Mouse (Mus musculus): ENCODE results near the gene Rpf2. TPM values are rescaled to one million over a fixed set of nuclear protein-coding genes. Genes with fewer than 3 reads are reported as not detected.

Rpf2 gene
- polyA plus RNA-seq, 1 experiment from 2014 or later, result 56.8 TPM

- no peaks in the 10 kb centered on the region for H3K9me3 ChIP-seq (replicated peaks; ENCODE audit: low read length)
- no peaks in the 10 kb centered on the region for H3K27me3 ChIP-seq (ENCODE audit: insufficient read depth, low read length)
- no peak overlapping the region for H3K9ac ChIP-seq (ENCODE audit: low read depth, low read length)
- DNase-seq (ENCODE audit: low spot score) (no peak), ATAC-seq (replicated peaks; ENCODE audit: low FRiP score, low read depth) (peak; percentile 52; the same call in 1 of the 2 replicates)
- H3K4me3 ChIP-seq (replicated peaks; ENCODE audit: low read depth, low read length), result no peak overlapping the region
- peaks cover 22% of the 10 kb centered on the region for H3K36me3 ChIP-seq (ENCODE audit: insufficient read depth, low read length)
- TF ChIP-seq CTCF (IDR thresholded peaks at IDR 0.05; ENCODE audit: low read depth), result no peak
- H3K27ac ChIP-seq, result no peak overlapping the region
- no peaks in the 10 kb centered on the region for H3K4me1 ChIP-seq (replicated peaks; ENCODE audit: insufficient read depth, low read length)
- 73% methylated on average over 3 of the region's 3 CpGs for WGBS
- H3K4me2 ChIP-seq (ENCODE audit: low read length), result no peak overlapping the region
These were observed 13.6 kb downstream of the Rpf2 start for GRCm38 (mm10) chr10:40233241-40233640.

DNA sequence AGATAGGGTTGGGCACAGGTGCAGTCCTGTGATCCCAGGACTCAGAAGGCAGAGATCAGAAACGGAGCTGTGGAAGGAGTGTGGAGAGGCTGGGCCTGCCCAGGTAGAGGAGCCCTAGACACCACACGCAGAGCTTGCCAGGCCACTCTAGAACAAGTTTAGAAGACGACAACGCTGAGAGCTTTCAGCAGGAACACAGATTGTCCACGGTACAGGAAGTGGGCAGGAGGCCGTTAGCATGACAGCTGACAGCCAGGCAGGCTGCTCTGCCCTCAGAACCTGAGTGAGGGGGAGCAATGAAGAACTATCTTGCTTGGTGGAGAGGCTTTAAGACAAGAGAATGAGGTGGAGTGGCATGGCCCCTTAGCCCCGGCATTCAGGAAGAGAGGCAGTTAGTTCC is 14.4 kb downstream of the Rpf2 start:
- Histone ChIP-seq H3K27me3 (ENCODE audit: insufficient read depth, low read length) (no peaks in the 10 kb centered on the region), H3K27ac (no peak overlapping the region), H3K4me1 (replicated peaks; ENCODE audit: insufficient read depth, low read length) (no peaks in the 10 kb centered on the region), H3K4me3 (replicated peaks; ENCODE audit: low read depth, low read length) (no peak overlapping the region), H3K4me2 (ENCODE audit: low read length) (no peak overlapping the region), H3K9me3 (replicated peaks; ENCODE audit: low read length) (no peaks in the 10 kb centered on the region), H3K36me3 (ENCODE audit: insufficient read depth, low read length) (peaks cover 22% of the 10 kb centered on the region), H3K9ac (ENCODE audit: low read depth, low read length) (no peak overlapping the region)
- DNase-seq (ENCODE audit: low spot score) (no peak), ATAC-seq (replicated peaks; ENCODE audit: low FRiP score, low read depth) (no peak)
- WGBS, result 80% methylated on average over 7 of the region's 7 CpGs
- TF ChIP-seq CTCF (IDR thresholded peaks at IDR 0.05; ENCODE audit: low read depth), result no peak

DNA sequence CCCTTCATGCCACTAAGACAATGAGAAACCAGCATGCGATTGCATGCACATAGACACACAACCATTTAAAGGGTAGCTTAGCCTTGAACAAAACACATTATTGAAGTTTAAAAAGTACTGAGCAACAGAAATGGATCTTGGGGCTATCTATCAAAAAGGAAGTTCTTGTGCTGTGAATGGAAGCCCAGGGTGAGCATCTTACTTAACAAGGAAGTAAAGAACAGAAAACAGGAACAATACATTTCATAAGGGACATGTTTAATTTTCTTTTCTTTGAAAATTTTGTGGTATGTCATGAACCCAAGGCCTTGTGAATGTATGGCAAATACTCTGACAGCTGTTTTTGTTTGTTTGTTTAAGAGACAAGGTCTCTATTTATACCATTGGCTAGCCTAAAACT is 17.1 kb downstream of the Rpf2 start:
- Histone ChIP-seq H3K9ac (ENCODE audit: low read depth, low read length) (no peak overlapping the region), H3K4me1 (replicated peaks; ENCODE audit: insufficient read depth, low read length) (no peaks in the 10 kb centered on the region), H3K9me3 (replicated peaks; ENCODE audit: low read length) (no peaks in the 10 kb centered on the region), H3K4me2 (ENCODE audit: low read length) (no peak overlapping the region), H3K4me3 (replicated peaks; ENCODE audit: low read depth, low read length) (no peak overlapping the region), H3K27me3 (ENCODE audit: insufficient read depth, low read length) (no peaks in the 10 kb centered on the region), H3K36me3 (ENCODE audit: insufficient read depth, low read length) (peaks cover 28% of the 10 kb centered on the region), H3K27ac (no peak overlapping the region)
- 96% methylated on average over 1 of the region's 1 CpGs for WGBS
- ATAC-seq (replicated peaks; ENCODE audit: low FRiP score, low read depth), result no peak
- no peak for TF ChIP-seq CTCF (IDR thresholded peaks at IDR 0.05; ENCODE audit: low read depth)
- DNase-seq (ENCODE audit: low spot score), result no peak

GRCm38 (mm10) chr10:40227660-40228303 is 19.1 kb downstream of the Rpf2 start:
- Histone ChIP-seq H3K36me3 (ENCODE audit: insufficient read depth, low read length) (peaks cover 26% of the 10 kb centered on the region), H3K9ac (ENCODE audit: low read depth, low read length) (no peak overlapping the region), H3K9me3 (replicated peaks; ENCODE audit: low read length) (no peaks in the 10 kb centered on the region), H3K27ac (no peak overlapping the region), H3K4me1 (replicated peaks; ENCODE audit: insufficient read depth, low read length) (no peaks in the 10 kb centered on the region), H3K4me3 (replicated peaks; ENCODE audit: low read depth, low read length) (no peak overlapping the region), H3K27me3 (ENCODE audit: insufficient read depth, low read length) (no peaks in the 10 kb centered on the region), H3K4me2 (ENCODE audit: low read length) (no peak overlapping the region)
- ATAC-seq (replicated peaks; ENCODE audit: low FRiP score, low read depth) (no peak), DNase-seq (ENCODE audit: low spot score) (peak; percentile 20)
- WGBS, result 69% methylated on average over 4 of the region's 4 CpGs
- TF ChIP-seq CTCF (IDR thresholded peaks at IDR 0.05; ENCODE audit: low read depth), result no peak

GRCm38 (mm10) chr10:40218874-40219273 is 28.0 kb downstream of the Rpf2 start:
- no peaks in the 10 kb centered on the region for H3K9me3 ChIP-seq (replicated peaks; ENCODE audit: low read length)
- no peak overlapping the region for H3K9ac ChIP-seq (ENCODE audit: low read depth, low read length)
- no peak overlapping the region for H3K4me2 ChIP-seq (ENCODE audit: low read length)
- H3K4me3 ChIP-seq (replicated peaks; ENCODE audit: low read depth, low read length), result no peak overlapping the region
- H3K4me1 ChIP-seq (replicated peaks; ENCODE audit: insufficient read depth, low read length), result no peaks in the 10 kb centered on the region
- no peak overlapping the region for H3K27ac ChIP-seq
- H3K36me3 ChIP-seq (ENCODE audit: insufficient read depth, low read length), result peaks cover 11% of the 10 kb centered on the region; the same call in 1 of the 2 replicates
- H3K27me3 ChIP-seq (ENCODE audit: insufficient read depth, low read length), result no peaks in the 10 kb centered on the region
- 72% methylated on average over 3 of the region's 3 CpGs for WGBS
- no peak for DNase-seq (ENCODE audit: low spot score)
- ATAC-seq (replicated peaks; ENCODE audit: low FRiP score, low read depth), result no peak
- TF ChIP-seq CTCF (IDR thresholded peaks at IDR 0.05; ENCODE audit: low read depth), result no peak

DNA sequence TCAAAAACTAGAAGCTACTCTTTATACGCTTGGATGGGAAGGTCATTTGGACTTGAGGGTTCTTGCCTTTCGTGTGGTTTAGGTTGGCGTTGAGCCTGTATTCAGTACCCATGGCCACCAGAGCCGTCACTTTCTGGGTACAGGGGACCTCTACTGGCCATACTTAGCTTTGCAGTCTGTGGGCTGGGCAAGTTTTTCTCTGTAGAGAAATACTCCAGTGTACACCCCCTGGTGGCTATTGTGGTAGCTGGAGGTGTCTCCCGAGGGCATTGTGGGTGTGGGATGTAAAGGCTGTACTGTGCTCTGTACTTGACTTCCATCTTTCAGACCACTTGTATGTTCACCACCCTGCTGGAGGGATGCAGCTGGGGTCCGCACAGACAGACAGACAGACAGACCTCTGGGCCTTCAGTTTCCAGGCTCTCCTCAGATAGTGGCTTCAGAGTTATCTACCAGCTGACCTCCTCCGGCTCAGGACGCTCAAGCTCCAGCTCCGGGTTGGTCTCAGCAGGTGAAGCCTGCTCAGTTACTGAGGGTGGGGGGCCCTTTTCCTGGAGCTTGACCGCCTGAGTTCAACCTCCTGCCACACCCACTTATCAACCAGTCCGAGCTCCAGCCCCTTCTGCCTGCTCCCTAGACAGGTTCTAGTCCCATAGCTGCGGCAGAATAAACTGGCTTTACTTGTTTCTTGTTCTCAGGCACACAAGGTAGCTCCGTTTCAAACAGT is 34.2 kb downstream of the Rpf2 start:
- DNase-seq (ENCODE audit: low spot score) (peak; percentile 95), ATAC-seq (replicated peaks; ENCODE audit: low FRiP score, low read depth) (peak; percentile 93)
- peak; percentile 99 for TF ChIP-seq CTCF (IDR thresholded peaks at IDR 0.05; ENCODE audit: low read depth)
- H3K27me3 ChIP-seq (ENCODE audit: insufficient read depth, low read length), result no peaks in the 10 kb centered on the region
- no peaks in the 10 kb centered on the region for H3K4me1 ChIP-seq (replicated peaks; ENCODE audit: insufficient read depth, low read length)
- H3K9ac ChIP-seq (ENCODE audit: low read depth, low read length), result no peak overlapping the region
- H3K4me3 ChIP-seq (replicated peaks; ENCODE audit: low read depth, low read length), result no peak overlapping the region
- no peak overlapping the region for H3K27ac ChIP-seq
- no peaks in the 10 kb centered on the region for H3K36me3 ChIP-seq (ENCODE audit: insufficient read depth, low read length)
- H3K9me3 ChIP-seq (replicated peaks; ENCODE audit: low read length), result no peaks in the 10 kb centered on the region
- no peak overlapping the region for H3K4me2 ChIP-seq (ENCODE audit: low read length)
- 38% methylated on average over 13 of the region's 13 CpGs for WGBS
